Mouse (Mus musculus): ENCODE results near the gene Nptxr. TPM values are rescaled to one million over a fixed set of nuclear protein-coding genes. Genes with fewer than 3 reads are reported as not detected.

Nptxr gene
- polyA plus RNA-seq, 2 experiments = 2.6 to 9.3 TPM

DNA sequence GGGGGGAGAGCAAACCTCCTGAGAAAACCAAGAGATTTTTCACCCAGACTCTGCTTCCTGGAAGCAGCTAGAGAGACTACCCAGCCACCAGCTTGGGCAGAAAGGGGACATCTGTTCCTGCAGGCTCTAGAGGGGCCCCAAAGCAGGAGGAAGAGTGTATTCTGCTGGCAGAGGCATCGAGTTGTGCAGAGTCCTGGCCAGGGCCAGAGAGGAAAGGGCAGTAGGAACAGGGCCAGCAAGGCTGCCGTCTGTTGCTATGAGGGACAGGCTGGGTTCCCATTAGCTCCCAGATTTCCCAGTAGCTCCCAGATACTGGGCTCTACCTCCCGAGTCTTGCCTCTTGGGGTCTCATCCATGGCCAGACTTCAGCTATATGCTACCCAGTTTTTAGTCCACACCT is 5.5 kb upstream of the Nptxr start:
- Histone ChIP-seq H3K9ac (ENCODE audit: low read depth, low read length, severe bottlenecking) (no peak overlapping the region), H3K4me1 (ENCODE audit: control insufficient read depth, insufficient read depth, low read length) (no peaks in the 10 kb centered on the region), H3K27ac (replicated peaks; ENCODE audit: low read depth, low read length) (no peak overlapping the region), H3K4me3 (replicated peaks; ENCODE audit: low read length) (no peak overlapping the region), H3K9me3 (ENCODE audit: control insufficient read depth, low read length) (no peaks in the 10 kb centered on the region), H3K36me3 (ENCODE audit: control insufficient read depth, insufficient read depth, low read length) (no peaks in the 10 kb centered on the region), H3K4me2 (replicated peaks; ENCODE audit: low read depth, low read length, severe bottlenecking) (no peak overlapping the region), H3K27me3 (ENCODE audit: control insufficient read depth, insufficient read depth, low read length) (peaks cover 31% of the 10 kb centered on the region)
- ATAC-seq (ENCODE audit: low FRiP score, low read depth) (no peak), DNase-seq (ENCODE audit: low spot score) (no peak)
- 67% methylated on average over 3 of the region's 3 CpGs for WGBS
- no peak for TF ChIP-seq POLR2A (IDR thresholded peaks at IDR 0.05; ENCODE audit: borderline replicate concordance, extremely low read depth, insufficient read depth, insufficient read length)

DNA sequence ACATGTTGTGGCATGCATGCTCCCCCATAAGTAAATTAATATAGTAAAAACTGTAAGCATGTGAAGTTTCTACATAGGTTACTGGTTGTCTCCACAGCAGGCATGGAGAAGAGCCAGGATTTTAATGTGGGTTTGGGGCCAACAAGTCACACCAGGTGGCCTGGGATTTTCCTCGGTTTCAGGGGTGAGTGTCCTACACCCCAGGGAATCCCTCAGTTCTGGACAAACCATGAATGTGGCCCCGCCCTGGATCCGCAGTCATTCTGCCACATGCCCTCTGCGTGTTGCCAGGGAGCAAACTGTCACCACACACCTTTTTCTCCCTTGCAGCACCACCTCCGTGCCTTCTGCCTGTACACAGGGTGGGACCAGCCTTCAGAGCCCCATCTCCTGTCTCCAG is 4.1 kb upstream of the Nptxr start:
- Histone ChIP-seq H3K9ac (ENCODE audit: low read depth, low read length, severe bottlenecking) (no peak overlapping the region), H3K27me3 (ENCODE audit: control insufficient read depth, insufficient read depth, low read length) (peaks cover 45% of the 10 kb centered on the region), H3K9me3 (ENCODE audit: control insufficient read depth, low read length) (no peaks in the 10 kb centered on the region), H3K4me1 (ENCODE audit: control insufficient read depth, insufficient read depth, low read length) (0 out of 2 replicates have a peak, but pooled peaks cover 2% of the 10 kb centered on the region), H3K27ac (replicated peaks; ENCODE audit: low read depth, low read length) (no peak overlapping the region), H3K4me2 (replicated peaks; ENCODE audit: low read depth, low read length, severe bottlenecking) (no peak overlapping the region), H3K4me3 (replicated peaks; ENCODE audit: low read length) (no peak overlapping the region), H3K36me3 (ENCODE audit: control insufficient read depth, insufficient read depth, low read length) (no peaks in the 10 kb centered on the region)
- 44% methylated on average over 5 of the region's 5 CpGs for WGBS
- ATAC-seq (ENCODE audit: low FRiP score, low read depth) (no peak), DNase-seq (ENCODE audit: low spot score) (no peak)
- no peak for TF ChIP-seq POLR2A (IDR thresholded peaks at IDR 0.05; ENCODE audit: borderline replicate concordance, extremely low read depth, insufficient read depth, insufficient read length)

DNA sequence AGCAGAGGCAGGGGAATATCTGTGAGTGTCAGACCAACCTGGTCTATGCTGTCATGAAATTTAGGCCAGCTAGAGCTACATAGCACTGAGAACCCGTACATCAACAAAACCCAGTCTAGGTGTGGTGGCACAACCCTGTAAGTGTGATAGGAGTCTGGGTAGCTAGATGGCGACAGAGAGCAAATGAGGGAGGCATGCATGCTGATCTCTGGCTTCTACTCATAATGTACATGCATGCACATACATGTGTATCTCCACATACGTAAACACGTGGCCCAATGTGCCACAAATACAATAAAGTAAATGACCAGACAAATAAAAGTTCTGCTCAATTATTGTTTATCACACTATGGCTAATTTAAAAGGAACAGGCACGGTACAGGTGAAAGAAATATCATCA is 3.5 kb upstream of the Nptxr start:
- Histone ChIP-seq H3K4me1 (ENCODE audit: control insufficient read depth, insufficient read depth, low read length) (0 out of 2 replicates have a peak, but pooled peaks cover 2% of the 10 kb centered on the region), H3K9ac (ENCODE audit: low read depth, low read length, severe bottlenecking) (no peak overlapping the region), H3K36me3 (ENCODE audit: control insufficient read depth, insufficient read depth, low read length) (no peaks in the 10 kb centered on the region), H3K27me3 (ENCODE audit: control insufficient read depth, insufficient read depth, low read length) (peaks cover 50% of the 10 kb centered on the region), H3K9me3 (ENCODE audit: control insufficient read depth, low read length) (no peaks in the 10 kb centered on the region), H3K27ac (replicated peaks; ENCODE audit: low read depth, low read length) (no peak overlapping the region), H3K4me2 (replicated peaks; ENCODE audit: low read depth, low read length, severe bottlenecking) (no peak overlapping the region), H3K4me3 (replicated peaks; ENCODE audit: low read length) (no peak overlapping the region)
- WGBS = 31% methylated on average over 5 of the region's 5 CpGs
- TF ChIP-seq POLR2A (IDR thresholded peaks at IDR 0.05; ENCODE audit: borderline replicate concordance, extremely low read depth, insufficient read depth, insufficient read length) = no peak
- DNase-seq (ENCODE audit: low spot score) = peak; percentile 59
- ATAC-seq (ENCODE audit: low FRiP score, low read depth) = no peak

DNA sequence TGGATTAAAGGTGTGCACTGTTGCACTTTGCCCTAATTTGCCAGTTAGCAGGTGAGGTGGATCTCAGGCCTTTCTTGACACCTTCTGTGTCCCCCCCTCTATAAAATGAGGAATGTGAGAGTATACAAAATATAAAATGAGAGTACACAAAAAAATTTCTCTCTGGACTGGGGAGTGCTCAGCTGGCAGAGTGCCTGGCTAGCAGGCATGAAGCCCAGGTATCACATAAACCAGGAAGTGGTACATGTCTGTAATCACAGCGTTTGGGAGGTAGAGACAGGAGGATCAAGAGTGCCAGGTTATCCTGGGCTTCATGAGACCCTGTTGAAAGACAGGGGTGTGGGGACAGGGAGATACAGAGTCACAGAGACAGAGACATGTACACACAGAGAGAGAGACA is 2.5 kb upstream of the Nptxr start:
- ATAC-seq (ENCODE audit: low FRiP score, low read depth) = no peak
- no peaks in the 10 kb centered on the region for H3K36me3 ChIP-seq (ENCODE audit: control insufficient read depth, insufficient read depth, low read length)
- 47% methylated on average over 1 of the region's 1 CpGs for WGBS
- no peak for DNase-seq (ENCODE audit: low spot score)
- H3K9ac ChIP-seq (ENCODE audit: low read depth, low read length, severe bottlenecking) = no peak overlapping the region
- 0 out of 2 replicates have a peak, but pooled peaks cover 2% of the 10 kb centered on the region for H3K4me1 ChIP-seq (ENCODE audit: control insufficient read depth, insufficient read depth, low read length)
- TF ChIP-seq POLR2A (IDR thresholded peaks at IDR 0.05; ENCODE audit: borderline replicate concordance, extremely low read depth, insufficient read depth, insufficient read length) = no peak
- peaks cover 61% of the 10 kb centered on the region for H3K27me3 ChIP-seq (ENCODE audit: control insufficient read depth, insufficient read depth, low read length)
- H3K4me2 ChIP-seq (replicated peaks; ENCODE audit: low read depth, low read length, severe bottlenecking) = no peak overlapping the region
- no peak overlapping the region for H3K27ac ChIP-seq (replicated peaks; ENCODE audit: low read depth, low read length)
- H3K9me3 ChIP-seq (ENCODE audit: control insufficient read depth, low read length) = no peaks in the 10 kb centered on the region
- H3K4me3 ChIP-seq (replicated peaks; ENCODE audit: low read length) = no peak overlapping the region

DNA sequence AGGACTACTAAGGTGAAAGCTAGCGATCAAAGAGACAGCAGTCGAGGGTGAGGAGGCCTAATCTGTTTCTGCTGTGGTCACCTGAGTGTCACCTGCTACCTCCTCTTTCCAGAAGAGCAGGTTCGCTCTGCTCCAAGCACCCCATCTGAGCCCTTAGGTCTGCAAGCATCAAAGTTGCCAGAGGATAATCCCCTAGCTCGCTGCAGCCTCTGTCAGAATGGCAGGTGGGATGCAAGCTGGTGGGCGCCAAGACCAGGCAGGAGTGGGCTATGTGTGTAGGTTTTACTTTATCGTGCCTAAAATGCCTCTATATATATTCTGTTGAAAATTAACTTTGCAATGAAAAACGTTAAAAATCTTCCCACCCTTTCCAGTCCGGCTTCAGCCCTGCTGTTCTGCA is 680 bp upstream of the Nptxr start:
- H3K9ac ChIP-seq (ENCODE audit: low read depth, low read length, severe bottlenecking) = no peak overlapping the region
- H3K4me2 ChIP-seq (replicated peaks; ENCODE audit: low read depth, low read length, severe bottlenecking) = peak overlapping the region; percentile 81
- DNase-seq (ENCODE audit: low spot score) = no peak
- no peaks in the 10 kb centered on the region for H3K9me3 ChIP-seq (ENCODE audit: control insufficient read depth, low read length)
- H3K27me3 ChIP-seq (ENCODE audit: control insufficient read depth, insufficient read depth, low read length) = peaks cover 68% of the 10 kb centered on the region
- no peak overlapping the region for H3K27ac ChIP-seq (replicated peaks; ENCODE audit: low read depth, low read length)
- H3K4me1 ChIP-seq (ENCODE audit: control insufficient read depth, insufficient read depth, low read length) = 0 out of 2 replicates have a peak, but pooled peaks cover 2% of the 10 kb centered on the region
- no peaks in the 10 kb centered on the region for H3K36me3 ChIP-seq (ENCODE audit: control insufficient read depth, insufficient read depth, low read length)
- no peak for ATAC-seq (ENCODE audit: low FRiP score, low read depth)
- no peak for TF ChIP-seq POLR2A (IDR thresholded peaks at IDR 0.05; ENCODE audit: borderline replicate concordance, extremely low read depth, insufficient read depth, insufficient read length)
- 18% methylated on average over 8 of the region's 8 CpGs for WGBS
- peak overlapping the region; percentile 59 for H3K4me3 ChIP-seq (replicated peaks; ENCODE audit: low read length)
